Mouse (Mus musculus): ENCODE results near the gene Lrfn3. TPM values are rescaled to one million over a fixed set of nuclear protein-coding genes. Genes with fewer than 3 reads are reported as not detected.

Gene Lrfn3
- total RNA-seq, 2 experiments from 2014 or later, result not detected

DNA sequence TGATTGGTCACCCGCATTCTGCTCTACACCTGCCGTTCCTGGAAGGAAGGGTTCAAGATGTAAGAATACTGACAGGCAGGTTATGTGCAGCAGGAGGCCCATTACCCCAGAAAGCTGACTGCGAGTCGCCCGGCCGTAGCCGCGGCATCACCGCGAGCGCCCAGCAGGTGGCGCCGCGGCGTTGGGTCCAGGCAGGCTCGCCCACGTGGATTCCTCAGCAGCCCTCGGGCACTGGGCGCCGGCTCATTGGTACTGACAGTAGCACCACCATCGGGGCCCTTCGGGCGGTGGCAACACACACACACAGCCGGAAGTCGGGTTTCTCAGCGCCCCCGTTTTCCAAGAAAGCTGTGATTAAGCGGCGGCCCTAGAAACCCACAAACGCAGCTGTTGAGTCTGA lies 14.7 kb downstream of the Lrfn3 start:
- ATAC-seq (replicated peaks; ENCODE audit: low FRiP score, poor library complexity, severe bottlenecking), result no peak

DNA sequence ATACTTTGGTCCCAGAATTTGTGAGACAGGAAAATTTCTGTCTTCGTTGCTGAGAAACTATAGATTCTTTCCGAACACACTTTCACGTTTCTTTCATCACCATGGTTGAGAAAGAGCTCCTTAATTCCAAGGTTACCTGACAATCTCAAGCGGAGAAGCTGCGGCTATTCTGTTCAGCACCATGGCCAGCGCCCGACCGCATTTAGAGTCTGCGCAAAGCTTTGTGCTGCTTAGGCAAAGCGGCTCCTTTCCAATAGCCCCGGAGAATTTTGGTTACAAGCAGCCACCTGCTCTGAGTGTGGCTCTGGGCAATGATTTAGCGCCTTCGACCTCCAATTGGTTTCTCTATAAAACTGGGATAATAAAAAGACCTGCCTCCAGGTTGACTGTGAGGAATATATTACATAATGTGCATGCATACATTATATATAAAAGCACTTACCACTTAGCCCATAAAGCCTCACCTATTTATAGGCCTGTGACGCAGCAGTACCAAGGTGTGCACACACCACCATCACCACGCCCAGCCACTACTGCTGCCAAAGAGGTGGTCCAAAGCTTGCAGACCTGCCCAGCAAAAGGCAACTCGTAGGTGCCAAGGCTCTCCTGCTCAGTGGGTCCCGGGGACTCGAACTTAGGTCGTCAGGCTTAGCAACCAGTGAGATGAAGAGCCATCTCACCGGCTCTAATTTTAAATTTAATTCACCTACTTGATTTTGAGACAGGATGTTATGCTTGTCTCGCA lies 15.8 kb downstream of the Lrfn3 start:
- ATAC-seq (replicated peaks; ENCODE audit: low FRiP score, poor library complexity, severe bottlenecking), result no peak

DNA sequence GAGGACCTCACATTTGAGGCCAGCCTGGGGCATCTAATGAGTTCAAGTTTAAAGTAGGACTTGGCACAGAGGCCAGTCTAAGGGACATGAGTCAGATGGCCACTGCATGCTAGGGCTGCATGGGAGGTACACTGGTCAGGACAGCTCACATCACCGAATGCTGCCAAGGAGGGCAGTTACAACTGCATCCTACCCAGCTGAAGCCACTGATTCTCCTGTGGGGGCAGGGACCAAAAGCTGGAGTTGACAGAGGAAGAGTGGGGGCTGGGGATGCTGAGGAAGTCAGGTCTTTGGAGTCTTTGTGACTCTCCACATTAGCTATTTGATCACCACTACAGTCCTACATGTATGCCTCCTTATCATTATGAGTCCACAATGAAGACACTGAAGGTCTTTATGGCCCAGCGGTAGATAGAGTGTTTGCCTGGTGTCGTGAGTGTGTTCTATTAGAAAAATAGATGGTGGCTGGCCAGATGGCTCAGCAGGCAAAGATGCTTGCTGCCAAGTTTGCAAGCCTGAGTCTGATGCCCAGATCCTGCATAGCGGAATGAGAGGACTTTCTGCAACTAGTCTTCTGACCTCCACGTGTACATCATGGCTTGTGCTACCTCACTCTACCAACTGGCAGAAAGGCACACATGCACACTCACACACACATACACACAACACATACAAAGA lies 23.0 kb downstream of the Lrfn3 start:
- no peak for ATAC-seq (replicated peaks; ENCODE audit: low FRiP score, poor library complexity, severe bottlenecking)

DNA sequence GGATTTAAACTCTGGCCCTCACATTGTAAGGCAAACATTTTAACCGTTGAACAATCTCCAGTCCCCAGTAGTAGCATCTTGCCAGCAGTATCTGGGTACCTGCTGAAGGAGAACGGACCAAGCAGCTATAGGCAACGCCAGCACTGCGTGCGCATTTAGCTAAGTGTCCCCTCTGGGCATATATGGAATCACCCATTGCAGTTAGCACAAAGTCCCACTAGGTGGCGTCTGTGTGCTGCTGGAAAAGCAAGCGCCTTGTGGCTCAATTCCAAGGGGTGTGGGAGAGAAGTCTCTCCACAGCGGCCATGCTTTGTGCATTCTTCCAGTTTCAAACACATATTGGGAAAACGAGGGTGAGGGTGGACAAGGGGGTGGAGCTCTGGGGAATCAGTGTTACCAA lies 26.2 kb downstream of the Lrfn3 start:
- ATAC-seq (replicated peaks; ENCODE audit: low FRiP score, poor library complexity, severe bottlenecking), result no peak

DNA sequence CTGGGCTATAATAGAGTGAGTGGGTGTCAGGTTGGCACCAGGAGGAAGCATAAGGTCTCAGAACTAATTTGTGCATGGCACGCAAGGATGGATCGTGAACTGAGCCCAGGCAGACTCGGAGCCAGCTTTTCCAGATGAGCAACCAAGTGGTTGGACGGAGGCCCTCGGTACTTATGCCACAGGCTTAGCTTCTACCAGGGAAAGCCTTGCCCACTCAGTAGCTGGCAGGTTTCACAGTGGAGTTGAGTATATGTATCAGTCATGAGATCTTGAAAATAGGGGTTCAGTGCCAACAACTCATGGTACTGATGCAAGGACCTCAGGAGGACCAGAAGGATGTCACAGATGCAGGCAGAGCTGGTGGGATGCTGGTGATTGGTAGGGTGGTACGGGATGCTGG lies 26.9 kb downstream of the Lrfn3 start:
- ATAC-seq (replicated peaks; ENCODE audit: low FRiP score, poor library complexity, severe bottlenecking), result no peak

DNA sequence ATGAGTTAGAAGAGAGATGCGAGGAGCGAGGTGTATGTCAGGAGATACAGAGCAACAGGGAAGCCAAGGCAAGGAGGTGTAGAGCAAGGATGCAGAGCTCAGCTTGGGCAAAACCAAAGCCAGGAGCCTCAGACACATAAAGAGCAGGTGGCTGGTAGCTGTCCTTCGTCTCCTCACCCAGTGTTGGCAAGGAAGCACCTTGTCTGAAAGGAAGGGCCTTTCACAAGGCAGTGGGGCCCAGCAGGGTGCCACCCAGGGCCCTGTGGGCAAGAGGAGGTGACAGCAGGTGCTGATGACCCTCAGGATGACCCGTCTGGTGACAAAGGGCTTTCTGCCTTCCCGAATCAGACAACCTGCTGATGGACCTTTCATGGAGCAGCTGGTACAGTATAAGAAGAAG lies 28.0 kb downstream of the Lrfn3 start:
- ATAC-seq (replicated peaks; ENCODE audit: low FRiP score, poor library complexity, severe bottlenecking), result no peak

DNA sequence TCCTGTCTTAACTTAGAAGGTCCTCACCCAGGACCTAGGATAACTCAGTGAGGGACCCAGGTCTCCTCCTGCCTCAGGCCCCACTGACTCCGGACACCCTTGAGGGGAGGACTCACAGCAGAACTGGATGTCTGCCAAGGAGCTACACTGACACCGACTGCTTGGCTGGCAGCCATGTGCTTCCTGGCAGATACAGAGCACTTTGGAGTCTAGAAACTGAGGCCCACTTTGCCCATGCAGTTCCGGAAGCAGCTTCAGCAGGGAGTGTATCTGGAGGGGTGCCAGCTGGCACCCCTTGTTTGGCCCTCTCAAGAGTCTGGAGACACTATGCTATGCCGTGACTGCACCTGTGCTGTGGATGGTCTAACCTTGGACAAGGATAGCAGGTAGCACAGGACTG lies 29.1 kb downstream of the Lrfn3 start:
- no peak for ATAC-seq (replicated peaks; ENCODE audit: low FRiP score, poor library complexity, severe bottlenecking)

DNA sequence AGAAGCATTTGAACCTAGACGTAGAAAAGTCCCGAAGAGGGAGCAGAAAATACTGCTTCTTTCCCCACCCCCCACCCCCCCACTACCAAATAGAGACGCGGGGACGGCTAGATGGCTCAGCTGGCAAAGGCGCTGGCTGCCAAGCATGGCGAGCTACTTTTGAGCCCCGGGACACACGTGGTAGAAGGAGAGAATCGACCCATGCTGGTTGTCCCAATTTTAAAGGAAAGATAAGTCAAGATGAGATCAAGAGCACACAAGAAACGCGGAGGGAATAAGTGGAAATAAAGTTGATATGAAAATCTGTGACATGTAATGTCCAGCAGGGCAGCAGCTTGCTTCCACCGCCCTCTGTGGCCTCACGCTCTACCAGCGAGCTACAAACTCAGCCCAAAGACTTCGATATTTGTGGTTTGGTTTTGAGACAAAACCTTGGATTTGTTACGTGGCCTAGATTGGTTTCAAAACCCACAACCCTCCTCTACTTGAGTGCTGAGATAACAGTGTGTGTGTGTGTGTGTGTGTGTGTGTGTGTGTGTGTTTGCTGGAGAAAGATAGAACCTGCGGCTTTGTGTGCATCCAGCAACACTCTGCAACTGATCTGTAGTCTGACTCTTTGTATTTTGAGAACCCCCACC lies 29.8 kb downstream of the Lrfn3 start:
- no peak for ATAC-seq (replicated peaks; ENCODE audit: low FRiP score, poor library complexity, severe bottlenecking)

DNA sequence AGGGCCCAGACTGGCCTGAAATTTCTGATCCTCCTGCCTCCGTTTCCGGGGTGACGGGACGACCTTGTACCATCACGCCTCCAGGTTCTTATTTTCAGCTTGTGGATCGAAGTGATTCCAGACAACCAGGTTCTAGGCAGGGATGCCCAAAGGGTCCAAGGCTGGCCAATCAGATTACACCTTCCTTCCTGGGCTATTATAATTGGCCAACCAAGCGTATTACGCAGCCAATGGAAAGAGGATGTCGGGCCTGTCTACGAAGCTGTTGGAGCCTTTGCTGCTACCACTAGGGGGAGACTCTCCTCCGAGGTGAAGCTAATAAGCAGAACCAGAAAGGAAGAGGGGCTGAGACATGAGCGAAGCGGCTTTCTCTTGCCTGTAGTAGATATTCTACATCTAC lies 30.7 kb downstream of the Lrfn3 start:
- no peak for ATAC-seq (replicated peaks; ENCODE audit: low FRiP score, poor library complexity, severe bottlenecking)

DNA sequence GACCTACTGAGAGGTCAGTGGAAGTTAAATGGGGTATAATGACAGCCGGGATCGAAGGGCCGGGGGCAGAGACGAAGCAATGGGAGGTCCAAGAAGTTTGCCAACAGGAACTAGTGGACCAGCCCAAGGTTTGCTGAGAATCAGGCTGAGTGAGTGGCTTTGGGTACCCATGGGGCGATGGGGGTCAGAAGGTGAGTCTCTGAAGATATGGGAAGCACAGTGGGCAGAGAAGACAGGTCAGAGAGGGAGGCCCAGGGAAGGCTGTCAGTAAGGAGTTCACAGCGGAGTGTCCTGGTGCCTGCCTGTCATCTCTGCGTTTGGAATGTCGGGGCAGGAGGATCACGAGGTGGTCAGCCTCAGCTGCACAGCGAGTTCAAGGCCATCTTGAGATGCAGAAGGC lies 34.2 kb downstream of the Lrfn3 start:
- ATAC-seq (replicated peaks; ENCODE audit: low FRiP score, poor library complexity, severe bottlenecking), result no peak

DNA sequence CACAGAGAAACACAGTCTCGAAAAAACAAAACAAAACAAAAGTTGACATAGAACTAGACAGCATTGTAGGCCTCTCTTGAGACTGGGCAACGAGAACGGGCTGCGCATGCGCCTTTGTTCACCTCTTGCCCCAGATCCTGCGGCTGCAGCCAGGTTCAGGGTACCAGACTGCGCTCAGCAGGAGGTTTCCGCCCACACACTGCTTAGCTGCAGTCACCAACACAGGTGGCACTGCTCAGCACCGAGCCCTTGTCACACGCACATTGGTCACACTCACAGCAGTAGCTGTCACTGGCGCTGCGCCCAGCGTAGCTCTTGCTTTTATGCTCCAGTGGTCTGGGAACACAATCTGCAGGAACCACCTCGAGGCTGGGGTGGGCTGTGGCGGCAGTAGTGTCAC lies 35.4 kb downstream of the Lrfn3 start:
- no peak for ATAC-seq (replicated peaks; ENCODE audit: low FRiP score, poor library complexity, severe bottlenecking)

DNA sequence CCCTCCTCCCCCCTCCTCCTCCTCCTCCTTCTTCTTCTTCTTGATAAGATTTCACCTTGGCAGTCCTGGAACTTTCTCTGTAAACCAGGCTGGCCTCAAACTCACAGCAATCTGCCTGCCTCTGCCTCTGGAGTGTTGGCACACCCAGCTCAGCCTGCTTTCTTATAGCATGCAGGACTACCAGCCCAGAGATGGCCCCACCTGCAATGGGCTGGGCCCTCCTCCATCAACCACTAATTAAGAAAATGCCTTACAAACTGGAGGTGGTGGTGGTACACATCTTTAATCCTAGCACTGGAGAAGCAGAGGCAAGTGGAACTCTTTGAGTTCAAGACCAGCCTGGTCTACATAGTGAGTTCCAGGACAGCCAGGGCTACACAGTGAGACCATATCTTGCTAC lies 36.1 kb downstream of the Lrfn3 start:
- ATAC-seq (replicated peaks; ENCODE audit: low FRiP score, poor library complexity, severe bottlenecking), result no peak

DNA sequence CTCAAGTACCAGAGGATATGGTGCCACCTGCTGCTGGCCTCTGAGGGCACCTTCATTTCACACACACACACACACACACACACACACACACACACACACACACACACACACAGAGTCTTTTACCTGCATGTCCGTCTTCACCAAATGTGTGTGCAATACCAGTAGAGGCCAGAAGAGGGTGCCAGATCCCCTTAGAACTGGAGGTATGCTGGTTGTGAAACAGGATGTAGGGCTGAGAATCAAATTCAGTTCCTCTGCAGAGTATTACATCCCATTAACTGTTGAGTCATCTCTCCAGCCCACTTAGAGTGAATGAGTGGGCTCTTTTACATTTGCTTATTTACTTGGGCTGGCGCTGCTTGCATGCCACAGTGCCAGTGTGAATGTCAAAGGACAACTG lies 37.2 kb downstream of the Lrfn3 start:
- no peak for ATAC-seq (replicated peaks; ENCODE audit: low FRiP score, poor library complexity, severe bottlenecking)

DNA sequence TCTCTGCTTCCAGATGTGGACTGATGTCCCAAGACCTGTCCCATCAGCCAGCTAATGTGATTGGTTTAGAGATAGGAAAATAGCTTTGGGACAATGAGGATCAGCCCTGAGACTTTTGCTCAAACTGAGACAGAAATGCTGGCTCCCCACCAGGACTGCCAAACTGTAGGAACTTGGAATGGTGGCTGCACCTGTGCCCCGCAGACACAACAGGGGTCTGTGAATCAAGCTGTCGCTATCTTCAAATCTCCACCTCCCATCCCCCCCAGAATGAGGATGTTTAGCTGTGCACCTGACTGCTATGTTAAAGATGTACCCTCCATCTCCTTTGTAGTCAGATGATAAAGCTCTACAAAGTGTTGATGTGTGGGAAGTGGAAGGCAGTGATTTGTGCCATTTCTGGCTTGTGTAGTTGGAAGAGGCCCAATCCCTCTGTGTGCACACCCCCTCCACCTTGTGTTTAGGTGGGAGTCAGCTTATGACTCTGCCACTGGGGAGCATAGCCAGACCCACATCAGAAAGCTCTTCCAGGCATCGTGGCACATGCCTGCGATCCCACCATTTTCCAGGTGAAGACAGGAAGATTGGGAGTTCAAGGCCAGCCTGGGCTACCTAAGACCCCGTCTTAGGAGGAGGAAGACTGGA lies 38.1 kb downstream of the Lrfn3 start:
- ATAC-seq (replicated peaks; ENCODE audit: low FRiP score, poor library complexity, severe bottlenecking), result no peak

DNA sequence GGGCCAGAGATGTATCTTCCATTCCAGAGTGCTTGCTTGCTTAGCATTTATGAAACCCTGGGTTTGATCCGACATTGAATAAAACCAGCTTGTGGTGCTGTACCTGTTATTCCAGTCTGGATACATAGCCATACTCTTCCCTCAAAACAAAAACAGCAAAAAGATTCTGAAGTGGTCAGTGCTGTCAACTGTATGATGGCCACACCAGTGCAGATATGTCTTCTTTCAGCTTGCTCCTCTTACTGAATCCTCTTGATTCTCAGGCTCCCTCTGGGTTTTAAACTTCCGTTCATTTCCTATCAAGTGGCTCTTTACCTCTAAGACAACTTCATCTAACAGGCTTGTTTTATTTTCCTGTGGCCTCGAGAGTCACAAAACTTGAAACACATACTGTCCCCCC lies 38.8 kb downstream of the Lrfn3 start, which contains the start of gene Sdhaf1:
Sdhaf1 (minus strand) TSS at position 101 of the 400 bp plus-strand sequence.
- no peak for ATAC-seq (replicated peaks; ENCODE audit: low FRiP score, poor library complexity, severe bottlenecking)

DNA sequence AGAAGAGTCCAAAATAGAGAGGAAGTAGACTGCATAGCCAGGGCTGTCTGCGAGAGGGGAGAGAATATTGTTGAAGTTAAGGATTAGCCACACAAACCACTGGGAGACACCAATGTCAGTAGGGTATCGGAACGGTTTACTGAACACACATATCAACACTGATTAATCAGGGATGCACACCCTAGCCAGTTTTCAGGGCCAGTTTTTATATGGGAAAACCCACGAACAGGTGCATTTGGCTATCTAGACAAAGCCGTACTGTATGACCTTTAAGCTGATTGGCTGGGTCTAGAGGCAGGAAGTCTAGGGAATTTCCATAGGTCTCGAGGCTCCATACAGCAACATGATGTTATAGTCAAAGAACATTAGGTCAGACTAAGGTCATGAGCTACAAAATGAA lies 39.7 kb downstream of the Lrfn3 start:
- no peak for ATAC-seq (replicated peaks; ENCODE audit: low FRiP score, poor library complexity, severe bottlenecking)

DNA sequence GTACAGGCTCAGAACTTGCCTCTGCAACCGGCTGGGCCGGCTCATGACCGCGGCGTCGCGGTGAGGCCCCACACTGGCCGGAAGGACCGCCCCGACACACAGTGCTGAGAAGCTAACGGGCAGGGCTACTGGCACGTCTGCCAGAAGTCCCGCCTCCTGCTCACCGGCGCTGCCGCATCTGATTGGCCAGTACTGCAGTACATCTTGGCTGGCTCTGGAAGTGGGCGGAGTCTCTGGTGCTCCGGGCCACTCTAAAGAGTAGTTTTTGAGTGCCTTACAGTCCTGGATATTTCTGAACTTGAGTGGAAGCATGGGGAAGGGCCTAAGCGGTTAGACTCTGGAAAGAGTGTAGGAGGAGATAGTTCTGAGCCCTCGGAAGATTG lies 40.3 kb downstream of the Lrfn3 start:
- ATAC-seq (replicated peaks; ENCODE audit: low FRiP score, poor library complexity, severe bottlenecking), result peak; percentile 98

DNA sequence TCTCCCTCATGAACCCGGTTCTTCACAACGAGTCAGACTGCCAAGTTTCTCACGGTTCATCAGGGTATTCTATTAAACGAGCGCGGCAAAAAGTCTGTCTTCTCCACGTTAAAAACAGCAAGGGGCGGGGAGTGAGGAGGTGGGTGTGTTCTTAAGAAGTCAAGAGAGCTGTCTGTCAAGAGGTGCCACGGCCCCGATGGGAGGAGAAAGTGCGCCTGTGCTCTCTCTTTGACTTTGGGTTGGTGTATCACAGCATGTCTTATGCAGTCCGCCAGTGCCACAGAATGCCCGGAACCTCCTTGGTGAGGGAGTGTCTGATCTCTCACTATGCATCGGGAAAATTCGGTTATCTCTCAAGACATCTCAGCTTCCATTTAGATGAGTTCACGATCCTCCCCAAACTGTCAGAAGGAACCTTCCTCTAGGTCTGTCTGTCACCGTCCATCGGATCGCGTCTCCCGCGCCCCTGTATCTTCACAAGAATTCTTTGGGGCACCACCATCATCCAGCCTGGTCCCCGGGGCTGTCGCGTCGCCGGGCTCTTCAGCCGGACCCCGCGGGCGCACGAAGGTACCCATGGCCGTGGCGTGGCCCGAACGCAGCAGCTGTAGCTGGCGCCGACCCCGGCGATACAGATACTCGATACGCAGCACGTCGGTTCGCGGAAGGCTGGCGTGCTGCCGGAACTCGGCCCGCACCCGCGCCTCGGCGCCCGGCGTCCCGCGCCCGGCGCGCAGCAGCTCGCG lies 40.9 kb downstream of the Lrfn3 start, which contains the start of gene E130208F15Rik:
E130208F15Rik (plus strand) TSS at position 202 of the 746 bp plus-strand sequence.
- peak; percentile 48; the same call in 1 of the 2 replicates for ATAC-seq (replicated peaks; ENCODE audit: low FRiP score, poor library complexity, severe bottlenecking)

DNA sequence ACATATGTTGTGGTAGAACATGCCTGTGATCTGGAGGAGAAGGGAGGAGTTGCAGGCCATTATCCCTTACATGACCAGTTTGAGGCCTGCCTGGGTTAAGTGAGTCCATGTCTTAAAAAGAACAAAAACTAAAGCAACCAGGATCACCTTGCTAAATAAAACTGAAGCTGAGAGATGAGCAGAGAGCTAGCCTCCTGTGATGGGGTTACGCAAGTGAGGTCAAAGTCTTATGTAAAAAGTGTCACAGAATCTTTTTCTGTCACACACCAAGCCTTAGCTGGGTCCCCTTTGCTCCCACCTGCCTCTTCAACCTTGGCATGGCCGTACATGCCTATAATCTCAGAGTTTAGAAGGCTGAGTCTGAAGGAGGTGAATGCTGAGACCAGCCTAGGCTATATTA lies 41.6 kb downstream of the Lrfn3 start:
- ATAC-seq (replicated peaks; ENCODE audit: low FRiP score, poor library complexity, severe bottlenecking), result no peak

DNA sequence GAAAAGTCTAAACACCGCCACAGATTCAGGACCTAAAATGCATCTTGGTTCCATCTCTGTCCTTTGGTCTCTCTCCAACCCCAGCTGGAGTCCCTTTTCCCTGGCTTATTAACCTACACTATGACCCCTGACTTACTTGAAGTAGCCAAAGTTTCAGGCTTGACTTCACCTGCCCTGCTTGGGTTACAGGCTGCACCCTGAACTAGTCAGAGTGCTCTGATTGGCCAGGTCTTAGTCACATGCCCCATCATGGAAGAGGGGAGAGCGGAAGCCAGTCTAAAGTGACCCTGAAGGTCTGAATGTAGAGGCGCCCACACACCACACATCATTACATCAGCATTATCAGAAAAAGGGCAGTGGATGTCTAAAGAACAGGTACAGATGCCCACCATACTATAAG lies 44.4 kb downstream of the Lrfn3 start:
- ATAC-seq (replicated peaks; ENCODE audit: low FRiP score, poor library complexity, severe bottlenecking), result no peak
